Mouse (Mus musculus): ENCODE results near the gene Adat2. TPM values are rescaled to one million over a fixed set of nuclear protein-coding genes. Genes with fewer than 3 reads are reported as not detected.

The Adat2 gene
- 1.8 and 2.7 TPM in 2 replicates for polyA plus RNA-seq (2012; rRNA removed; ENCODE audit: low replicate concordance)

GRCm38 (mm10) chr10:13552646-13553497, at the start of gene Adat2, which contains the start of gene Pex3:
TSS of gene Adat2 (plus strand) at chr10:13552894.
TSS of gene Pex3 (minus strand) at chr10:13553142.

Other genes with a start within 250 kb of the Adat2 start
- 5.9 and 6.5 TPM in 2 replicates for gene Phactr2, start 78.5 kb upstream of the Adat2 start, polyA plus RNA-seq (2012; rRNA removed; ENCODE audit: low replicate concordance)
- gene Fuca2, start 53.4 kb upstream of the Adat2 start, polyA plus RNA-seq (2012; rRNA removed; ENCODE audit: low replicate concordance), result 9.6 and 11.9 TPM in 2 replicates
- 8.4 and 25.7 TPM in 2 replicates for gene Pex3, start 248 bp downstream of the Adat2 start, polyA plus RNA-seq (2012; rRNA removed; ENCODE audit: low replicate concordance)

Data from mammary gland, adult 2 months (tissue).